Mouse (Mus musculus) neural tube, postnatal 0 days (tissue): ENCODE results near the gene Rapgef5. TPM values are rescaled to one million over a fixed set of nuclear protein-coding genes. Genes with fewer than 3 reads are reported as not detected.

Experiments used
- polyA plus RNA-seq: library from polyadenylated mRNA; unstranded; fragments of >200 nt; fragmentation: Nextera tagmentation; extraction: Ambion mirVana; gene quantifications from 2 replicates; pipeline ENCODE4 v1.2.1, GENCODE M21; 2015

Gene Rapgef5
- 21.9 and 24.1 TPM in 2 replicates for polyA plus RNA-seq

GRCm38 (mm10) chr12:117516179-117516578, at the start of gene Rapgef5:
Rapgef5 (plus strand) TSS chr12:117516479.

GRCm38 (mm10) chr12:117803989-117804388, 287.7 kb downstream of the Rapgef5 start, which contains the start of gene Cdca7l:
Cdca7l (plus strand) TSS chr12:117804289.

